Mouse (Mus musculus) liver, embryonic 14.5 days (tissue): ENCODE results near the gene Myl4. TPM values are rescaled to one million over a fixed set of nuclear protein-coding genes. Genes with fewer than 3 reads are reported as not detected.

ENCODE experiments used
- ATAC-seq: fragments of 200-750 bp; cut with Nextera tagmentation; 2 replicates; pipeline ENCODE4 v1.8.0; 2017; ENCODE audit warnings: moderate number of reproducible peaks, mild to moderate bottlenecking, moderate library complexity; ENCODE audit not compliant: insufficient read depth
- DNase-seq, 3 experiments: peaks; one replicate each; pipeline ENCODE4 v3.0.0-alpha.2; 2012 to 2013; ENCODE audit warnings: low read depth in 3 of 3, low spot score in 3 of 3
- H3K27ac ChIP-seq: fragments of 300-500 bp; sonication (generic); 2 replicates; pipeline ENCODE4 v1.5.1; 2014; ENCODE audit warnings: moderate library complexity, mild to moderate bottlenecking, control low read depth, inconsistent platforms
- H3K27me3 ChIP-seq: fragments of 300-500 bp; sonication (generic); 2 replicates; pipeline ENCODE4 v1.6.1; 2014; ENCODE audit warnings: mild to moderate bottlenecking, low read length, moderate library complexity; ENCODE audit not compliant: control insufficient read depth, insufficient read depth
- H3K36me3 ChIP-seq: fragments of 300-500 bp; sonication (generic); replicated peaks from 2 replicates; pipeline ENCODE4 v1.6.1; 2014; ENCODE audit warnings: low read depth; ENCODE audit not compliant: control insufficient read depth, insufficient read depth
- H3K4me1 ChIP-seq, 2 experiments: fragments of 200-500 bp in 1 of 2; fragments of 300-500 bp in 1 of 2; sonication (generic) in 1 of 2; replicated peaks; 2 replicates each; pipeline ENCODE4 v1.6.1; 2012 to 2014; ENCODE audit warnings: antibody characterized with exemption in 1 of 2, inconsistent platforms in 1 of 2, low read length in 1 of 2; ENCODE audit not compliant: control insufficient read depth in 2 of 2, insufficient read depth in 2 of 2
- H3K4me2 ChIP-seq: fragments of 300-500 bp; sonication (generic); 2 replicates; pipeline ENCODE4 v1.6.1; 2014; ENCODE audit warnings: low read depth, mild to moderate bottlenecking, control low read depth, moderate library complexity
- H3K4me3 ChIP-seq, 2 experiments: fragments of 200-500 bp in 1 of 2; fragments of 300-500 bp in 1 of 2; sonication (generic) in 1 of 2; 2 replicates each; pipeline ENCODE4 v1.5.1; 2012 to 2014; ENCODE audit warnings: low read depth in 2 of 2, low read length in 2 of 2, mild to moderate bottlenecking in 2 of 2, control low read depth in 1 of 2, inconsistent platforms in 1 of 2, moderate library complexity in 1 of 2; ENCODE audit not compliant: insufficient read depth in 1 of 2
- H3K9ac ChIP-seq: fragments of 300-500 bp; sonication (generic); replicated peaks from 2 replicates; pipeline ENCODE4 v1.6.1; 2014; ENCODE audit warnings: mild to moderate bottlenecking, control low read depth, moderate library complexity
- H3K9me3 ChIP-seq: fragments of 300-500 bp; sonication (generic); 2 replicates; pipeline ENCODE4 v1.6.1; 2016; ENCODE audit warnings: low read length, mixed read lengths; ENCODE audit not compliant: control insufficient read depth
- CTCF ChIP-seq: IDR thresholded peaks from 2 replicates; pipeline ENCODE4 v1.5.1; 2016; ENCODE audit warnings: antibody characterized with exemption, low read depth, control low read depth
- EP300 ChIP-seq: IDR thresholded peaks from 2 replicates; pipeline ENCODE4 v1.6.1; 2016; ENCODE audit warnings: antibody characterized with exemption, low read depth
- WGBS: fragments of 180-500 bp; shearing (Covaris S2); extraction: QIAGEN DNeasy Blood & Tissue Kit; methylation state at CpG from one replicate; pipeline ENCODE4 v1.1.7; 2014; ENCODE audit not compliant: insufficient replicate concordance; 5-methylcytosine and 5-hydroxymethylcytosine counted together
- polyA plus RNA-seq, 2 experiments: library from polyadenylated mRNA; depleted of rRNA in 1 of 2; stranded (reverse) in 1 of 2; unstranded in 1 of 2; fragments of >200 nt; fragmentation: Nextera tagmentation in 1 of 2; extraction: Ambion mirVana in 1 of 2; gene quantifications; 2 replicates each; pipeline versions ENCODE4 v1.2.1 to v1.2.3; 2012 to 2014

Gene Myl4
- polyA plus RNA-seq, 2 experiments = 0.50 to 0.51 TPM

DNA sequence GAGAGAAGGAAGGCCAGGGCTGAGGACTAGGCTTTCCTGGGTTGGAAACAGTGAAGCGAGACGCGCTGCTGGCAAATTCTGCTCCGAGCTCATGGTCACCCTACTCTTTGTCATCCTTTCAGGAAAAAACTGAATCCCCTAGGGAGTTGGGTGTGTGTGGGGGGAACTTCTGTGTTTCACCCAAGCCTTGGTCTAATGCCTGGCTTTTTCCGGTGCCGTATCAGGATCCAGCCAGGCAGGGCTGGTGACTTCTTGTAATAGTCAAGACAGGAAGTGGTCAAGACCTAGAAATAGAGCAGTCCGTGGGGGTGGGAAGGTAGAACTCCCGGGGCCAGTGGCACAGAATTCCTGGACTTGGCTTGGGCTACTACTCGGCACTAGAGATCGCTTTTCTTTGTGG, 45.9 kb downstream of the Myl4 start:
- Histone ChIP-seq H3K4me3 (no peak overlapping the region), H3K4me1 (no peaks in the 10 kb centered on the region; a peak in 1 of 4 replicates), H3K27me3 (no peaks in the 10 kb centered on the region), H3K36me3 (no peaks in the 10 kb centered on the region), H3K9me3 (no peaks in the 10 kb centered on the region), H3K27ac (no peak overlapping the region), H3K9ac (no peak overlapping the region), H3K4me2 (no peak overlapping the region)
- 11% methylated on average over 10 of the region's 10 CpGs for WGBS
- no peak for DNase-seq
- ATAC-seq = no peak
- TF ChIP-seq EP300 (no peak; the same call in 1 of the 2 replicates), CTCF (no peak)

DNA sequence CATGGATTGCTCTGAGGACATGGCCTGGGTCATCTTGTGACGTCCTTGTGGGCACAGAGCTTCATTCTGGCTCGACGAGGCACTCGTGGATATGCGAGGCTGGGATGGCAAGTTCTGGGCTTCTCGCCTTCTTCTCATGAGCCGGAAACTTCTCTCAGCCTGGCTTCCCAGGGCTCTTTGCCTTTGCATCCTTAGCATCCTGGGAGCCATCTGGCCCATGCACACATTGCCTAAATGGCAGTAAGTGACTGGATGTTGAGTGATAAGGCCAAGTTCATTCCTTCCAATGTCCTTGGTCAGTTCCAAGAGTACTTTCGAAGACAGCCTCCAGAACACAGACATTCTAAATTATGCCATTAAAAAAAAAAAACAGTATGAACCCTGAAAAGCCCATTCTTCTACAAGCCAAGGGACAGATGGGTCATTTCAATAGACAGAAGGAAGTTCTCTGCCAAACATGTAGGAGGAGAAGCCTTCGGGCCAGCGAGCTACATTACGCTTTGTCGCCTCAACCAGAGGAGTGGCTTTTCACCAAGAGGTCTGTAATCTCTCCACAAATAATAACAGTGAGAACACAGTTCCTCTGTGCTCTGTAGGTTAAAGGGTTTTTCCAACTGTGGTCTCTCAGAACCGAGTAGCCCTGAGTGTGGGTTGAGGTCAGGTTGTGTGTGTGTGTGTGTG, 48.9 kb downstream of the Myl4 start:
- H3K4me3 ChIP-seq = no peak overlapping the region
- no peak overlapping the region for H3K9ac ChIP-seq
- TF ChIP-seq CTCF (no peak), EP300 (no peak)
- H3K27ac ChIP-seq = no peak overlapping the region
- ATAC-seq = no peak
- H3K4me1 ChIP-seq = no peaks in the 10 kb centered on the region; a peak in 1 of 4 replicates
- no peaks in the 10 kb centered on the region for H3K36me3 ChIP-seq
- 55% methylated on average over 13 of the region's 13 CpGs for WGBS
- DNase-seq = no peak
- H3K27me3 ChIP-seq = no peaks in the 10 kb centered on the region
- no peaks in the 10 kb centered on the region for H3K9me3 ChIP-seq
- no peak overlapping the region for H3K4me2 ChIP-seq

DNA sequence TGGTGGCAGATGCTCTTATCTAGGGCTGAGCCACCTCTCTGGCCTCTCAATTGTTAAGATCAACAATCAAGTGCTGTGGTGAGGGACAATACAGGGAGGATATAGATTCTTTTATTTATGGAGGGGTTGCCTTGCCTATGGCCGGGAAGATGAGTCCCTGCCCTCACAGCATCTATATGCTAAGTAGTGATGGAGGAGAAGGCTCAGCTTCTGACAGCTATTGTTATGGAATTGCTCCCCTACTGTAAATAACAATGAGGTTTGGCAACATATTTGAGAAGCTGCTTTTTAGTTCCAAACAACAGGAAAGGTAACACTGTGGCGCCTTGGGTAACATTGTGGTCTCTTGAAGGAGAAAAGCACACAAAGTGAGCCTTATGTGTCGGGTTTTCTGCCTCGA, 50.2 kb downstream of the Myl4 start:
- Histone ChIP-seq H3K27me3 (no peaks in the 10 kb centered on the region), H3K4me3 (no peak overlapping the region), H3K9me3 (no peaks in the 10 kb centered on the region), H3K4me1 (no peaks in the 10 kb centered on the region), H3K9ac (no peak overlapping the region), H3K27ac (no peak overlapping the region), H3K4me2 (no peak overlapping the region), H3K36me3 (no peaks in the 10 kb centered on the region)
- ATAC-seq = no peak
- WGBS = 54% methylated on average over 4 of the region's 4 CpGs
- DNase-seq = no peak
- TF ChIP-seq EP300 (no peak), CTCF (no peak)

DNA sequence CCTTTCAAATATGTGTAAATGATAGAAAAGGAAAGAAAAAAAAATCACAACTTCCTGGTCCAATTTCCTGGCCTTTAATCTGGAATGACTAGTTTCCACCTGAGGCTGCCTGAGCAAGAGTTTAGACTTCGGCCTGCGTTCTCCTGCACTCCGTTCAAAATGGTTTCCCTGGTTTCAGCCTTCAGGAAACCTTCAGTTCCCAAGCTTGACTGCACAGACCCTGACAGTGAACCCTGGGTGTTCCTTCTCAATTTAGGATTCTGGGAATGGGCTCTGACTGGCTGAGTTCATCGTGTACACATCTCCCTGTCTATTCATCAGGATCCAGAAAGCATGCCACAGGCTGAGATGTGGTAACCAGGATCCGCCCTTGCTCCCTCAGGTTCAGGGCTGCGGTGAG, 53.7 kb downstream of the Myl4 start:
- no peak for TF ChIP-seq EP300
- no peak for TF ChIP-seq CTCF
- DNase-seq (no peak), ATAC-seq (no peak)
- H3K4me2 ChIP-seq = no peak overlapping the region
- no peak overlapping the region for H3K9ac ChIP-seq
- H3K9me3 ChIP-seq = no peaks in the 10 kb centered on the region
- no peaks in the 10 kb centered on the region for H3K4me1 ChIP-seq
- H3K27ac ChIP-seq = no peak overlapping the region
- peaks cover 31% of the 10 kb centered on the region for H3K27me3 ChIP-seq
- WGBS = 62% methylated on average over 6 of the region's 6 CpGs
- no peak overlapping the region for H3K4me3 ChIP-seq
- H3K36me3 ChIP-seq = no peaks in the 10 kb centered on the region

- peak; percentile 56; the same call in 1 of the 2 replicates for ATAC-seq
- H3K4me1 ChIP-seq = peaks cover 0 to 5% of the 10 kb centered on the region in 2 experiments; a peak in 2 of 4 replicates
- no peak within 1 kb of the TSS for H3K27ac ChIP-seq
- WGBS = under 1% methylated on average over 46 of the region's 51 CpGs
- no peaks in the 10 kb centered on the region for H3K36me3 ChIP-seq
- no peak for DNase-seq
- no peak within 1 kb of the TSS for H3K9ac ChIP-seq
- H3K4me3 ChIP-seq = peak within 1 kb of the TSS; percentile 46 to 47
- H3K4me2 ChIP-seq = peak within 1 kb of the TSS; percentile 62
- no peaks in the 10 kb centered on the region for H3K9me3 ChIP-seq
- peaks cover 38% of the 10 kb centered on the region for H3K27me3 ChIP-seq
- TF ChIP-seq CTCF (peak; percentile 37), EP300 (no peak)
These were observed 57.2 kb downstream of the Myl4 start, which contains the start of gene Itgb3 for GRCm38 (mm10) chr11:104607491-104608245. Gene Itgb3, plus strand, starts transcription at chr11:104608000.
